Mouse (Mus musculus): ENCODE data around the gene Omt2b. TPM values are rescaled to one million over a fixed set of nuclear protein-coding genes. Genes with fewer than 3 reads are reported as not detected.

Omt2b gene
- polyA plus RNA-seq, 1 experiment from 2014 or later = not detected

DNA sequence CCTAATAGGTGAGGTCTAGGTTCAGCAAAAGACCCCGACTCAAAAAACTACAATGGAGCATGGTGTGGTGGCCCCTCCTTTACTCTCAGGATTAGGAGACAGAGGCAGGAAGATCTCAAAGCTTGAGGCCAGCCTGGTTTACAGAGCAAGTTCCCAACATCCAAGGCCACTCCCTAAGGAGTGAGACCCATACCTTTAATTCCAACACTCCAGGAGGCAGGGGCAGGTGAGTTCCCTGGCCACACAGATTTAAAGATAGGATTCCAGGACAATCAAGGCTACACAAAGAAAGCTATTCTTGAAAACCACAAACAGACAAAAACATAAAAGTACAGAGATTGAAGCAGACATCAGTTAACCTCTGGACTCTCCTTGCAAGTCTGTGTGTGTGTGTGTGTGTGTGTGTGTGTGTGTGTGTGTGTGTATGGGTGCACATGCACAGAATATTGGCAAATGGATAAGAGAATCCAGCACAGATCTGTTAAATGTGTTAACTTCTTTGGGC lies 47.5 kb downstream of the Omt2b start:
- no peak for DNase-seq (ENCODE audit: low spot score)
- H3K4me3 ChIP-seq = no peak overlapping the region
- H3K4me1 ChIP-seq = peaks cover 19% of the 10 kb centered on the region
- WGBS = 83% methylated on average over 1 of the region's 1 CpGs
- no peak overlapping the region for H3K27ac ChIP-seq
- no peaks in the 10 kb centered on the region for H3K9me3 ChIP-seq (replicated peaks)
- peaks cover 24% of the 10 kb centered on the region for H3K27me3 ChIP-seq (ENCODE audit: low read depth, poor library complexity, severe bottlenecking)
- H3K36me3 ChIP-seq = no peaks in the 10 kb centered on the region

DNA sequence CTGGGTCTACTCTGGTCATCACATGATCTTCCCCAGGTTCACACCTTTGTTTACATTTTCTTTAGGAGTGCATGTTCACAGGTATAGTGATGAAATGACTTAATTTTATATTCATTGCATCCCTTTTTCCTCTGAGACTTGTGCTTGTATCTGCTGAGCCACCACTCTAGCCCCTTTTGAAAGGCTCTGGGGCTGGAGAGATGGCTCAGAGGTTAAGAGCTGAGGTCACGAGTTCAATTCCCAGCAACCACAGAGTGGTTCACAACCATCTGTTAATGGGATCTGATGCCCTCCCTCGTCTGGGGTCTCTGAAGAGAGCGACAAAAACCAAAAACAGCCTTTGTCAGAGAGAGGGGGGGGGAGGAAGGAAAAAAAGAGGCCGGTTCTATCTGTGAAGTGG lies 48.1 kb downstream of the Omt2b start:
- Histone ChIP-seq H3K27ac (no peak overlapping the region), H3K4me3 (no peak overlapping the region), H3K9me3 (replicated peaks) (no peaks in the 10 kb centered on the region), H3K4me1 (peaks cover 19% of the 10 kb centered on the region), H3K27me3 (ENCODE audit: low read depth, poor library complexity, severe bottlenecking) (peaks cover 24% of the 10 kb centered on the region), H3K36me3 (no peaks in the 10 kb centered on the region)
- WGBS = 52% methylated on average over 4 of the region's 4 CpGs
- DNase-seq (ENCODE audit: low spot score) = no peak

DNA sequence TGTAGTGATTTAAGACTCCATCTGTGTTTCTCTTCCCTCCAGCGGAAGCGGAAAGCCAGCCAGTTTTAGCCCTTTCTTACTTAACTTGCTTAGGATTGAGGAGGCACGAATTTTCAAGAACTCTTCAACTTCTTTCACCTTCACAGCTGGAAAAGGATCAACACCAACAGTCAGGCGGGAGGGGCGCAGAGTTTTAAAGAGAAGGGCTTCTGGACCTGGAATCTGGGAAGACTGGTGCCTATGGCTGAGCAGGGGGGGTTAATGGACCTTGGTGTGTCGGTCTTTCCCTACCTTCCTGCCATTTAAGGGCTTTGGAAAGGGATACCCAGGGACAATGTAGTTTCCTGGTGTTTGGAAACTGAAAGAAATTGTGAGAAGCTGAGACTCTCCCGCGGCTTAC lies 50.2 kb downstream of the Omt2b start:
- DNase-seq (ENCODE audit: low spot score) = no peak
- WGBS = 37% methylated on average over 8 of the region's 8 CpGs
- H3K4me3 ChIP-seq = peak overlapping the region; percentile 49
- H3K36me3 ChIP-seq = no peaks in the 10 kb centered on the region
- H3K27ac ChIP-seq = no peak overlapping the region
- peaks cover 24% of the 10 kb centered on the region for H3K27me3 ChIP-seq (ENCODE audit: low read depth, poor library complexity, severe bottlenecking)
- H3K9me3 ChIP-seq (replicated peaks) = no peaks in the 10 kb centered on the region
- H3K4me1 ChIP-seq = peaks cover 19% of the 10 kb centered on the region

GRCm38 (mm10) chr9:78378113-78378785 lies 50.9 kb downstream of the Omt2b start, which contains the start of gene Ooep:
TSS of gene Ooep (minus strand) at chr9:78378725.
- WGBS = 3% methylated on average over 23 of the region's 23 CpGs
- H3K4me1 ChIP-seq = peaks cover 19% of the 10 kb centered on the region
- H3K27ac ChIP-seq = peak within 1 kb of the TSS; percentile 58
- no peaks in the 10 kb centered on the region for H3K36me3 ChIP-seq
- peaks cover 24% of the 10 kb centered on the region for H3K27me3 ChIP-seq (ENCODE audit: low read depth, poor library complexity, severe bottlenecking)
- no peaks in the 10 kb centered on the region for H3K9me3 ChIP-seq (replicated peaks)
- H3K4me3 ChIP-seq = peak within 1 kb of the TSS; percentile 49
- peak; percentile 66 for DNase-seq (ENCODE audit: low spot score)

Other genes with a start within 250 kb of the Omt2b start
- gene Fbxo9, start 218.5 kb upstream of the Omt2b start, polyA plus RNA-seq (2016; fragmentation: Nextera tagmentation; extraction: Ambion mirVana) = 22.2 and 25.5 TPM in 2 replicates
- gene Ick, start 218.4 kb upstream of the Omt2b start, polyA plus RNA-seq (2016; fragmentation: Nextera tagmentation; extraction: Ambion mirVana) = 46.7 and 47.4 TPM in 2 replicates
- 89.0 and 114 TPM in 2 replicates for gene Gsta4, start 144.8 kb upstream of the Omt2b start, polyA plus RNA-seq (2016; fragmentation: Nextera tagmentation; extraction: Ambion mirVana)
- gene Gsta1, start 96.9 kb upstream of the Omt2b start, polyA plus RNA-seq (2016; fragmentation: Nextera tagmentation; extraction: Ambion mirVana) = not detected in 2 replicates
- gene Gm3776, start 70.5 kb upstream of the Omt2b start, polyA plus RNA-seq (2016; fragmentation: Nextera tagmentation; extraction: Ambion mirVana) = not detected in 2 replicates
- not detected in 2 replicates for gene Gm10639, start 37.7 kb upstream of the Omt2b start, polyA plus RNA-seq (2016; fragmentation: Nextera tagmentation; extraction: Ambion mirVana)
- not detected in 2 replicates for gene Omt2a, start 12.8 kb upstream of the Omt2b start, polyA plus RNA-seq (2016; fragmentation: Nextera tagmentation; extraction: Ambion mirVana)
- gene Gsta2, start 28.2 kb downstream of the Omt2b start, polyA plus RNA-seq (2016; fragmentation: Nextera tagmentation; extraction: Ambion mirVana) = not detected in 2 replicates
- gene Dppa5a, start 40.6 kb downstream of the Omt2b start, polyA plus RNA-seq (2016; fragmentation: Nextera tagmentation; extraction: Ambion mirVana) = not detected in 2 replicates
- 0.40 and 0.90 TPM in 2 replicates for gene Ooep, start 51.1 kb downstream of the Omt2b start, polyA plus RNA-seq (2016; fragmentation: Nextera tagmentation; extraction: Ambion mirVana)
- gene Ddx43, start 68.2 kb downstream of the Omt2b start, polyA plus RNA-seq (2016; fragmentation: Nextera tagmentation; extraction: Ambion mirVana) = 0.15 and 0.18 TPM in 2 replicates
- 0.34 and 0.45 TPM in 2 replicates for gene Cgas, start 115.6 kb downstream of the Omt2b start, polyA plus RNA-seq (2016; fragmentation: Nextera tagmentation; extraction: Ambion mirVana)
- 23.8 and 25.9 TPM in 2 replicates for gene Mto1, start 120.6 kb downstream of the Omt2b start, polyA plus RNA-seq (2016; fragmentation: Nextera tagmentation; extraction: Ambion mirVana)
- 0.73 and 1.2 TPM in 2 replicates for gene Gm17324, start 121.2 kb downstream of the Omt2b start, polyA plus RNA-seq (2016; fragmentation: Nextera tagmentation; extraction: Ambion mirVana)
- 3,854 and 3,970 TPM in 2 replicates for gene Eef1a1, start 161.6 kb downstream of the Omt2b start, polyA plus RNA-seq (2016; fragmentation: Nextera tagmentation; extraction: Ambion mirVana)